In the genomic region with DNA sequence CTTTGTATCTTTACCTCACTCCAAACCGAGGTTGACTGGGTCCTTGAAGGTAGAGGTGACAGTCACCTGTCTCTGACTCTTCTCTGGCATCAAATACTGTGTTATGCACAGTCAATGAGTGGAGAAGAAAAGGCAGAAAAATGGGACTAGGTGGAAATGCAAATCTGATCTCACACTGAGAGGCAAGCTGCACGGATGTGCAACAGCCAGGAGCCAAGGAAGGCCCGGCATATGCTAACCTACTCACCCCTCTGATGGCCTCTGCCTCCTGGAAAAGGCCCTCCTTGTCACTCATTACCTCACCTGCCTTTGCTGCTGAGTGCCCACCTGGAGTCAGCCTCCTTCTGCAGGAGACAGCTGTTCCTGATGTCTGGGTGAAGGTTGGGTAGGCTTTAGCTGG, we compare ENCODE assay signal across 9 mouse cellular contexts.
"Had no signal": no experiment of that assay in that cellular context is flagged by ENCODE, and none has a peak within 500 bp of the region (broad histone marks: within the 10 kb centered on the region; RNA-seq: fewer than 3 reads in every experiment).

No protein-coding gene starts in this region.

- DNase-seq: kidney, adult 2 months; kidney, postnatal 14 days had no signal

- H3K27me3 ChIP-seq: kidney, embryonic 15.5 days; limb, embryonic 15.5 days; liver, embryonic 12.5 days; midbrain, embryonic 12.5 days had no signal

- H3K4me3 ChIP-seq: kidney, embryonic 15.5 days; limb, embryonic 15.5 days; liver, embryonic 12.5 days; midbrain, embryonic 12.5 days; neural tube, embryonic 13.5 days had no signal

- ATAC-seq: liver, embryonic 12.5 days; midbrain, embryonic 16.5 days had no signal

- H3K4me1 ChIP-seq: kidney, embryonic 15.5 days; limb, embryonic 15.5 days; liver, embryonic 12.5 days; midbrain, embryonic 12.5 days had no signal

- H3K27ac ChIP-seq: kidney, embryonic 15.5 days; limb, embryonic 15.5 days; liver, embryonic 12.5 days; midbrain, embryonic 12.5 days; neural tube, embryonic 13.5 days; stomach, postnatal 0 days had no signal
